Mouse (Mus musculus) kidney, embryonic 14.5 days (tissue): Measurements from ENCODE around the gene Pax1. TPM values are rescaled to one million over a fixed set of nuclear protein-coding genes. Genes with fewer than 3 reads are reported as not detected.
A peak's percentile ranks its signal among the peaks of the same experiment; 100 is the strongest.

ENCODE experiments used
- ATAC-seq: fragments of 200-750 bp; cut with Nextera tagmentation; 2 replicates; pipeline ENCODE4 v1.8.0; 2017; ENCODE audit warnings: moderate number of reproducible peaks, mild to moderate bottlenecking, moderate TSS enrichment, moderate library complexity; ENCODE audit not compliant: low FRiP score, low TSS enrichment
- H3K27ac ChIP-seq: fragments of 300-500 bp; sonication (generic); 2 replicates; pipeline ENCODE4 v1.5.1; 2014; ENCODE audit warnings: low read depth, mild to moderate bottlenecking, low read length, moderate library complexity, mixed read lengths
- H3K27me3 ChIP-seq: fragments of 300-500 bp; sonication (generic); 2 replicates; pipeline ENCODE4 v1.6.1; 2014; ENCODE audit warnings: mild to moderate bottlenecking, low read length; ENCODE audit not compliant: control insufficient read depth, insufficient read depth
- H3K36me3 ChIP-seq: fragments of 300-500 bp; sonication (generic); 2 replicates; pipeline ENCODE4 v1.6.1; 2014; ENCODE audit warnings: low read length, mixed read lengths; ENCODE audit not compliant: control insufficient read depth, insufficient read depth
- H3K4me1 ChIP-seq: fragments of 300-500 bp; sonication (generic); 2 replicates; pipeline ENCODE4 v1.6.1; 2014; ENCODE audit warnings: low read length, mixed read lengths; ENCODE audit not compliant: control insufficient read depth, insufficient read depth
- H3K4me2 ChIP-seq: fragments of 300-500 bp; sonication (generic); replicated peaks from 2 replicates; pipeline ENCODE4 v1.6.1; 2014; ENCODE audit warnings: low read depth, mild to moderate bottlenecking, low read length
- H3K4me3 ChIP-seq: fragments of 300-500 bp; sonication (generic); 2 replicates; pipeline ENCODE4 v1.5.1; 2014; ENCODE audit warnings: mild to moderate bottlenecking, low read length
- H3K9ac ChIP-seq: fragments of 300-500 bp; sonication (generic); 2 replicates; pipeline ENCODE4 v1.6.1; 2014; ENCODE audit warnings: low read depth, mild to moderate bottlenecking, low read length, moderate library complexity
- H3K9me3 ChIP-seq: fragments of 300-500 bp; sonication (generic); 2 replicates; pipeline ENCODE4 v1.6.1; 2016; ENCODE audit warnings: low read length; ENCODE audit not compliant: control insufficient read depth
- WGBS: fragments of 180-500 bp; shearing (Covaris S2); extraction: QIAGEN DNeasy Blood & Tissue Kit; methylation state at CpG from one replicate; pipeline ENCODE4 v1.1.7; 2014; 5-methylcytosine and 5-hydroxymethylcytosine counted together
- polyA plus RNA-seq: library from polyadenylated mRNA; unstranded; fragments of >200 nt; fragmentation: Nextera tagmentation; extraction: Ambion mirVana; gene quantifications from 2 replicates; pipeline ENCODE4 v1.2.1, GENCODE M21; 2014

Pax1 gene
- polyA plus RNA-seq, 1 experiment from 2014 or later, result not detected

DNA sequence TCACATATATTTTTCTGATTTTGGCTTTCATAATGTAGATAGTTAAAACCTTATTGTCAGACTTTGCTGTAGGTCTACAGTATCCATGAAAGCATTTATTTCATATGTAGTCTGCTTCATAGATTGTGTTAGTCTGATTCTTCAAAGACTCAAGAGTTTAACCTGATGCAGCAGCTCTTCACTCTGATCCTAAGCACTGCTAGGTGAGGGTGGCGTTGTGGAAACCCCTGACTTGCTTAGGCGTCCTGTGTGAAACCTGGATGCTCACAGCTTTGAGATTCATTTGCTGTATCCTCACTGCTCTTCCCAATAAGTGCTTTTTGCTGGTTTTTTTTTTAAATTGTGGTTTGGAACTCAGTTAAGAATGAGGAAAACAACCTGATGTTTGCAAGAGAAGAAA is 21.6 kb downstream of the Pax1 start:
- H3K27me3 ChIP-seq, result peaks cover 5% of the 10 kb centered on the region; the same call in 1 of the 2 replicates
- H3K27ac ChIP-seq, result no peak overlapping the region
- 86% methylated on average over 2 of the region's 2 CpGs for WGBS
- H3K9ac ChIP-seq, result no peak overlapping the region
- no peak overlapping the region for H3K4me3 ChIP-seq
- H3K4me1 ChIP-seq, result no peaks in the 10 kb centered on the region
- no peaks in the 10 kb centered on the region for H3K36me3 ChIP-seq
- H3K9me3 ChIP-seq, result no peaks in the 10 kb centered on the region
- H3K4me2 ChIP-seq, result no peak overlapping the region
- no peak for ATAC-seq

DNA sequence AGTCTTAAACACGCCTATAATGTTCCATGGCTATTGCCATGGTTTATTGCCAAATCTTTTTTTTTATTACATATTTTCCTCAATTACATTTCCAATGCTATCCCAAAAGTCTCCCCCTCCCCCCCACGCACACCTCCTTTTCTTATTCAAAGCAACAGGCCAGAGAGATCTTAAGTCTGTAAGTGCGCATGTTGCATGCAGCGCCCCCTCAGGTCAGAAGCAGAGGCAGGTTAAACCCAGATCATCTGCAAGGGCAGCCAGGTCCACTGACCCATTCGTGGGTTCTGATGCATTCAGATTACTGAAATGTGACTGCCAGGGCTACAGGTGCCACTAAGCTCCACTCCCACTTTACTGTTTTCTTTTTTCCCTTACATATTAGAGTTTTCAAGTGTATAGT is 25.2 kb downstream of the Pax1 start:
- Histone ChIP-seq H3K27ac (no peak overlapping the region), H3K4me3 (no peak overlapping the region), H3K27me3 (no peaks in the 10 kb centered on the region), H3K4me2 (no peak overlapping the region), H3K4me1 (no peaks in the 10 kb centered on the region), H3K36me3 (no peaks in the 10 kb centered on the region), H3K9me3 (no peaks in the 10 kb centered on the region), H3K9ac (no peak overlapping the region)
- no peak for ATAC-seq
- WGBS, result 56% methylated on average over 5 of the region's 5 CpGs

DNA sequence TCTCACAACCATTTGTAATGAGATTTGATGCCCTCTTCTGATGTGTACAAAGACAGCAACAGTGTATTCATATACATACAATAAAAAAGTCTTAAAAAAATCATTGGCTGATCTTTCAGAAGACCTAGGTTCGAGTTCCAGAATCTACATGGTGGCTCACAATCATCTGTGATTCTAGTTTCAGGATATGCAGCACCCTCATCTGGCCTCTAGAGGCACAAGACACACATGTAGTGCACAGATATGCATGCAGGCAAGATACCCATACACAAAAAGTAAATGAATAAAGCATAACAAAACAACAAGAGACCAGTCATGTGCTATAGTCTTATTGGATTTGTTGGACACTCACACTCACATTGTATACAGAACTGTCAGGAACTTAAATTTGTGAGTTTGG is 47.6 kb downstream of the Pax1 start:
- no peak overlapping the region for H3K4me2 ChIP-seq
- H3K4me1 ChIP-seq, result no peaks in the 10 kb centered on the region
- no peaks in the 10 kb centered on the region for H3K27me3 ChIP-seq
- ATAC-seq, result no peak
- no peaks in the 10 kb centered on the region for H3K36me3 ChIP-seq
- no peak overlapping the region for H3K27ac ChIP-seq
- 82% methylated on average over 1 of the region's 1 CpGs for WGBS
- 0 out of 2 replicates have a peak, but pooled peaks cover 3% of the 10 kb centered on the region for H3K9me3 ChIP-seq
- no peak overlapping the region for H3K9ac ChIP-seq
- no peak overlapping the region for H3K4me3 ChIP-seq

DNA sequence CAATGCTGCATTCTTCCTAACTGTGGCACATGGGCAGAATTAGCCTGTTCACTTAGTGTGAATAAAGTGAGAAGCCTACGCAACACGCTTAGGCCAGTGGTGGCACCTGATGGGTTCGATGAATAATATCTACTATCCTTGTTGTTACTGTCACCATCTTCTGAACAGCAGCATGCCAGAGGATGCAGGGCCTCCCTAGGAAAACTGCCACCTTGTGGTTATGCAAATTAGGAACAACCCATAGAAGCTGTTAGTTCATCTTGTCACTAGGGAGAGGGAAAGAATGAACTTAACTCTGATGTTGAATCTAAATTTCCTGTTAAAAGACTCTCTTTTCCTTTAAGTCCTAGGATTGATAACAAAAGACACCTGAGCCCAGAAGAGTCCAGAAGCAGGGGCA is 53.3 kb downstream of the Pax1 start:
- no peak overlapping the region for H3K27ac ChIP-seq
- 96% methylated on average over 3 of the region's 3 CpGs for whole genome bisulfite sequencing
- no peaks in the 10 kb centered on the region for H3K36me3 ChIP-seq
- H3K9ac ChIP-seq, result no peak overlapping the region
- no peaks in the 10 kb centered on the region for H3K9me3 ChIP-seq
- no peak overlapping the region for H3K4me2 ChIP-seq
- no peaks in the 10 kb centered on the region for H3K4me1 ChIP-seq
- ATAC-seq, result no peak
- H3K27me3 ChIP-seq, result no peaks in the 10 kb centered on the region
- no peak overlapping the region for H3K4me3 ChIP-seq

DNA sequence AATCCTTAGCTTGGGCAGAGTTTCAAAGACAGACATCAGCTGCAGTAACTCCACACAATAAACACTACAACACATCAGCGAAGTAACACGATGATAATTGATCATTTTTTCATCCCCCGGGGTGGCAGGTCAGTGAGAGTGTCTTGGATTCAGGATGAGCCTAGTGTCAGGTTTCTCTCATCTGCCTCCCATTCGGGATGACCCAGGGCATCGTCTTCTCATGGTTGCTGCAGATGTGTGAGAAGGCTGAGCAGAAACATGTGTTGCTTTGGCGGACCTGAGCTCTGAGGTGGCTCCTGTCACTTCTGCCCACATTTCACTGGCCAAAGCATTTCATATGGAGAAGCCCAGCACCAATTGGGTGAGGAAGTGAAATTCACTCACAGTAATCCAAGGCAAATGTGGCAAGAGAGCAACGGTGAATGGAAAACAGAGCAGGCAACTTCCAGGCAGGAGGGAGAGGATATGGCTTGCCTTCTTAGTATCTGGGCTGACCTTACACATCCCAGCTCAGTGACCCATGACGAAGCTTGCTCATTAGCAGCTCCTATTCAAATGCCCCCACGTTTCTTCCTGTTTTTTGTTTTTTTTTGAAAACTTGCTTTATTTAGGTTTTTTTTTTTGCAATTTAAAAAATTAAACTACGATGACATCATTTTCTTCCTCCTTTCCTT is 63.0 kb downstream of the Pax1 start:
- Histone ChIP-seq H3K4me1 (no peaks in the 10 kb centered on the region), H3K4me2 (no peak overlapping the region), H3K4me3 (no peak overlapping the region), H3K27ac (no peak overlapping the region), H3K27me3 (no peaks in the 10 kb centered on the region), H3K36me3 (no peaks in the 10 kb centered on the region), H3K9ac (no peak overlapping the region), H3K9me3 (no peaks in the 10 kb centered on the region)
- peak; percentile 84; the same call in 1 of the 2 replicates for ATAC-seq
- WGBS, result 19% methylated on average over 10 of the region's 10 CpGs

DNA sequence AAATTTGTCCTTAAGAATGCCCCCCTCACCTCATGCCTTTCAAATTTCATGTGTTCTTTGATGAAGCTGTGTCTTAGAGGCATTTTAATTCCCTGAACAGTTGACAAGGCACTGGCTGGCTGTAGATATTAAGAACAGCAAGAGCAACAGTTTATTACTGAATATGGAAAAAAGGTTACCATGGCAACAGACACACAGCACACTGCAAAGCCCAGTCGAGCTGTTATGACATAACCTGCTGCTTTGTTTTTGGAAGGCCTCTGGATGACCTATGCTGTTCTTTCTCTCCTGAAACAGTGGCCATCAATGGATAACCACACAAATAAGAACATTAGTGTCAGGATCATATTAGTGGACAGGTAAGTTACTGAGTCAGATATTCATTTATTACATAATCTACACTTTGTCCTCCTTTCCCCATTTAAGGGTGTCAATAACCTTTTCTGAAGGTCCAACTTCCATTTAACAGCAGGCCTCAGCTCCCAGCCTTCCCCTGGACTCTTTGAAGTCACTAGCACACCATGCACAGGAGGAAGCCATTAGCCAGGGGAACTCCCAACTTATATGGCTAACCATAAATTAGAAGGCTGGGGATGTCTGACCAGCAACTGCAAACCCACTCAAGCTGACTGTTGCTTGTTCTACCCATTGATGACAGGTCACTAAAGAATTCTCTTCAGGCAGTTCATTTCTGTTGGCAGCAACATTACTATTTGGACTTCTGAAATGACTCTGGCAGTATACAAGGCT is 68.1 kb downstream of the Pax1 start:
- Histone ChIP-seq H3K9me3 (no peaks in the 10 kb centered on the region), H3K27me3 (no peaks in the 10 kb centered on the region), H3K4me3 (no peak overlapping the region), H3K36me3 (no peaks in the 10 kb centered on the region), H3K4me1 (no peaks in the 10 kb centered on the region), H3K4me2 (no peak overlapping the region), H3K9ac (no peak overlapping the region), H3K27ac (no peak overlapping the region)
- no peak for ATAC-seq
- 9% methylated on average over 1 of the region's 1 CpGs for WGBS

DNA sequence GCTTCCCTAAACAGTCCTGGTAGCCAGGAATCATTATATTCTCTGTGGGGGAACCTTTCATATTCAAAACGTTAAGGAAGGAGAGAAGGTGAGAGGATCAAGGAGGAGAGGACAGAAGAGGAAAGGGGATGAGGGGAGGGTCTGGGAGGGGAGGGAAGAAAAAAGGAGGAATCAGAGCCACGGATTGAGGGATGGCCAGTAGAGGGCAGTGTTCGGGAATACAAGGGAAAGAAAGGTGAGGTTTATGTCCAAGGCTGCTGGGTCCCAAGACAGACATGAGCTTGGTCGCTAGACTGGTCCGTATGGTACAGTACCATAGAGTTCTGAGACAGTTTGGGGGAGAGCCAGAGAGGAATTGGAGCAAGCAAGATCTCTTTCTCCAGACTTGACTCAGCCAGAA is 71.4 kb downstream of the Pax1 start:
- H3K9me3 ChIP-seq, result no peaks in the 10 kb centered on the region
- 28% methylated on average over 5 of the region's 5 CpGs for WGBS
- no peak overlapping the region for H3K4me2 ChIP-seq
- no peak overlapping the region for H3K27ac ChIP-seq
- no peaks in the 10 kb centered on the region for H3K27me3 ChIP-seq
- H3K9ac ChIP-seq, result no peak overlapping the region
- H3K4me3 ChIP-seq, result no peak overlapping the region
- ATAC-seq, result no peak
- H3K36me3 ChIP-seq, result no peaks in the 10 kb centered on the region
- H3K4me1 ChIP-seq, result no peaks in the 10 kb centered on the region

Other genes with a start within 250 kb of the Pax1 start
- gene Nkx2-2, start 167.7 kb upstream of the Pax1 start, polyA plus RNA-seq, result not detected in 2 replicates